Mouse (Mus musculus) splenic B cell, adult 2 months (primary cell): Measurements from ENCODE around the gene Gm21860.
"Not testable (repeated sequence)": the region's sequence is repeated elsewhere in the genome, so short reads cannot be mapped to it uniquely, and the experiment has no call there.

ENCODE experiments used
- DNase-seq: peaks from one replicate; pipeline ENCODE4 v3.0.0-alpha.2; 2011; ENCODE audit warnings: low read depth, low spot score
- H3K27me3 ChIP-seq: 2 replicates; pipeline ENCODE4 v1.6.1; 2012; ENCODE audit warnings: mild to moderate bottlenecking, low read length, moderate library complexity, mixed read lengths; ENCODE audit not compliant: control insufficient read depth, poor library complexity, insufficient read depth, severe bottlenecking
- H3K36me3 ChIP-seq: 2 replicates; pipeline ENCODE4 v1.6.1; 2012; ENCODE audit warnings: mild to moderate bottlenecking, low read length, moderate library complexity, mixed read lengths; ENCODE audit not compliant: control insufficient read depth, poor library complexity, insufficient read depth, severe bottlenecking

Gene Gm21860

DNA sequence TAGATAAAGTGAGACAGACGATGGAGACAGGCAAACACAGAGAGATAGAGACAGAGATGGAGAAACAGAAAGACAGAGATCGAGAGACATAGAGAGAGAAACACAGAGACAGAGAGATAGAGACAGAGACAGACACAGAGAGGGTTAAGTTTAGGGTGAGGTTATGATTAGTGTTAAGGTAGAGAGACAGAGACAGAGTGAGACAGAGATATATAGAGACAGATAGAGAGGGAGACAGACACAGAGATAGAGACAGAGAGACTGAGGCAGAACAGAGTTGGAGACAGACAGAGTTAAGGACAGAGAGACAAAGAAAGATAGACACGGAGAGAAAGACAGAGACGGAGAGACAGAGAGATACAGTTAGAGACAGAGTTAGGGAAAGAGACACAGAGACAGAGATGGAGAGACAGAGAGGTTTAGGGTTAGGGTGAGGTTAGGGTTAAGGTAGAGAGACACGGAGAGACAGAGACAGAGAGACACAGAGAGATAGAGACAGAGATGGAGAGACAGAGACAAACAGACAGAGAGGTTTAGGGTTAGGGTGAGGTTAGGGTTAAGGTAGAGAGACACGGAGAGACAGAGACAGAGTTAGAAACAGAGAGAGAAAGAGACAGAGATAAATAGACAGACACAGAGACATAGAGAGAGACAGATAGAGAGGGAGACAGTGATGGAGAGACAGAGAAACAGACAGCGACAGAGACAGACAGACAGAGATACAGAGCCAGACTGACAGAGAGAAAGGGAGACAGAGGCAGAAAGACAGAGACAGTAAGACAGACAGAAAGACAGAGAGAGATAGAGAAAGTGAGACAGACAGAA is 16.8 kb downstream of the Gm21860 start:
- peaks cover 13% of the 10 kb centered on the region for H3K36me3 ChIP-seq
- peak; percentile 40 for DNase-seq

GRCm38 (mm10) chrY:90736217-90737000 is 18.2 kb downstream of the Gm21860 start:
- not testable (repeated sequence) for H3K27me3 ChIP-seq
- H3K36me3 ChIP-seq = peaks cover 13% of the 10 kb centered on the region
- peak; percentile 52 for DNase-seq

More for the DNA sequence above, 16.8 kb downstream of the Gm21860 start:
- no peaks in the 10 kb centered on the region for H3K27me3 ChIP-seq

DNA sequence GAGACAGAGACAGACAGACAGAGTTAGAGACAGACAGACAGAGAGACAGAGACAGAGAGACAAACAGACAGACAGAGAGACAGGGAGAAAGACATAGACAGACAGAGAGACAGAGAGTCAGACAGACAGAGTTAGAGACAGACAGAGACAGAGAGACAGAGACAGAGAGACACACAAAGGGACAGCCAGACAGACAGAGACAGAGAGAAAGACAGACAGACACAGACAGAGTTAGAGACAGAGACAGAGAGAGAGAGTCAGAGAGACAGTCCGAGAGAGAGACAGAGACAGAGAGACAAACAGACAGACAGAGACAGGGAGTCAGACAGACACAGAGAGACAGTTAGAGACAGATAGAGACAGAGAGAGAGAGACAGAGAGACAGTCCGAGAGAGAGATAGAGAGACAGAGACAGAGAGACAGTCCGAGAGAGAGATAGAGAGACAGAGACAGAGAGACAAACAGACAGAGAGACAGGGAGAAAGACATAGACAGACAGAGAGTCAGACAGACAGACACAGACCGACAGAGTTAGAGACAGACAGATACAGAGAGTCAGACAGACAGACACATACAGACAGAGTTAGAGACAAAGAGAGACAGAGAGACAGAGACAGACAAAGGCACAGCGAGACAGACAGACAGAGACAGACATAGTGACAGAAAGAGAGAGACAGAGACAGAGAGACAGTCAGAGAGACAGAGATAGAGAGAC is 19.3 kb downstream of the Gm21860 start:
- H3K27me3 ChIP-seq = not testable (repeated sequence)
- peak; percentile 55 for DNase-seq

DNA sequence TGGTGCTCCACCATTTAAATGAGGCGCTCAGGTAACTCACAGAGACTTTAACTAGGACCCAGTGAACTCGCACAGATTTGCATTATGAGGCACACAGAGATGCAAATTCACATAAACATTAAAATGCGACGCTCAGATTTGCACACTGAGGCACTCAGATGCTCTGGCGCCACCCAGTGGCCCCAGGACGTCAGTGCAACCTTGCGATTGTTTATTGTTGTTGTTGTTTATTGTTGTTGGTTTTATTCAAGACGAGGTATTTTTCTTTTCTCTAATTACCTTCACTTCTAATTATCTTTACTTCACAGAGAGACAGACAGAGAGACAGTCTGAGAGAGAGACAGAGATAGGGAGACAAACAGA is 20.3 kb downstream of the Gm21860 start:
- not testable (repeated sequence) for H3K27me3 ChIP-seq, H3K36me3 ChIP-seq
- peak; percentile 84 for DNase-seq

More for the DNA sequence above, 19.3 kb downstream of the Gm21860 start:
- peaks cover 10% of the 10 kb centered on the region; the same call in 1 of the 2 replicates for H3K36me3 ChIP-seq

GRCm38 (mm10) chrY:90733656-90734333 is 20.8 kb downstream of the Gm21860 start:
- DNase-seq = peak; percentile 16
- H3K36me3 ChIP-seq, H3K27me3 ChIP-seq: not testable (repeated sequence)

- H3K27me3 ChIP-seq, H3K36me3 ChIP-seq: not testable (repeated sequence)
- DNase-seq = peak; percentile 85
These were observed 22.5 kb downstream of the Gm21860 start for GRCm38 (mm10) chrY:90732101-90732542.

- H3K27me3 ChIP-seq, H3K36me3 ChIP-seq: not testable (repeated sequence)
- peak; percentile 50 for DNase-seq
These were observed 23.0 kb downstream of the Gm21860 start for GRCm38 (mm10) chrY:90731593-90731955.

- H3K27me3 ChIP-seq, H3K36me3 ChIP-seq: not testable (repeated sequence)
- peak; percentile 33 for DNase-seq
These were observed 23.6 kb downstream of the Gm21860 start for GRCm38 (mm10) chrY:90730908-90731592.

DNA sequence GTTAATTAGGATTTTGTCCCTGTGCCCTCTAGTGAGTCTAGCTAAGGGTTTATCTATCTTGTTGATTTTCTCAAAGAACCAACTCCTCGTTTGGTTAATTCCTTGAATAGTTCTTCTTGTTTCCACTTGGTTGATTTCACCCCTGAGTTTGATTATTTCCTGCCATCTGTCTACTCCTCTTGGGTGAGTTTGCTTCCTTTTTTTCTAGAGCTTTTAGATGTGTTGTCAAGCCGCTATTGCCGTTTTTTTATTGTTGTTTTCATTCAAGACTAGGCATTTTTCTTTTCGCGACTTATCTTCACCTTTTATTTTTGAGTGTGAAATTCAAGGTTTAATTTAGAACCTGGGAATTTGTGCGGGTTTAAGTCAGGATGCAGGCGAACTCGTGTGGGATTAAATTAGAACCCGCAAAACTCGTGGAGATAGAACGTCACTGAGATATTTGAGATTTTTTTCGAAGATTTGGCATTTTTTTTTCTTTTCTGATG is 24.8 kb downstream of the Gm21860 start:
- not testable (repeated sequence) for H3K27me3 ChIP-seq, H3K36me3 ChIP-seq
- peak; percentile 76 for DNase-seq

- H3K36me3 ChIP-seq, H3K27me3 ChIP-seq: not testable (repeated sequence)
- peak; percentile 58 for DNase-seq
These were observed 25.7 kb downstream of the Gm21860 start for GRCm38 (mm10) chrY:90728905-90729256.

DNA sequence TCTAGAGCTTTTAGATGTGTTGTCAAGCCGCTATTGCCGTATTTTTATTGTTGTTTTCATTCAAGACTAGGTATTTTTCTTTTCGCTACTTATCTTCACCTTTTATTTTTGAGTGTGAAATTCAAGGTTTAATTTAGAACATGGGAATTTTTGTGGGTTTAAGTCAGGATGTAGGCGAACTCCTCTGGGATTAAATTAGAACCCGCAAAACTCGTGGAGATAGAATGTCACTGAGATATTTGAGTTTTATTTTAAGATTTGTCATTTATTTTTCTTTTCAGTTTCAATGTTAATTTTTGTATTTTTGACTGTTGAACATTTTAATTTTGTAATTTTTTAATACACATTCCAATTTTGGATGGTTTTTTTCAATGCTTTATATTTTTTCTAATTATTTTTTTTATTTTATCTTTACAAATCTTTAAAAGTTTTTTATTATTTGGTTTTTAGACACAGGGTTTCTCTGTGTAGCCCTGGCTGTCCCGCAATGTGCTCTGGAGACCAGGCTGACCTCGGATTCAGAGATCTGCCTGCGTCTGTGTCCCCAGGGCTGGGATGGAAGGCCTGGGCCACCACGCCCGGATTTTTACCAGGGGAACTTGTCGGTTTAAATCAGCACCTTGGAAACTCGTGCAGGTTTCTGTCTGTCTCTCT is 26.2 kb downstream of the Gm21860 start:
- H3K27me3 ChIP-seq, H3K36me3 ChIP-seq: not testable (repeated sequence)
- DNase-seq = peak; percentile 45

DNA sequence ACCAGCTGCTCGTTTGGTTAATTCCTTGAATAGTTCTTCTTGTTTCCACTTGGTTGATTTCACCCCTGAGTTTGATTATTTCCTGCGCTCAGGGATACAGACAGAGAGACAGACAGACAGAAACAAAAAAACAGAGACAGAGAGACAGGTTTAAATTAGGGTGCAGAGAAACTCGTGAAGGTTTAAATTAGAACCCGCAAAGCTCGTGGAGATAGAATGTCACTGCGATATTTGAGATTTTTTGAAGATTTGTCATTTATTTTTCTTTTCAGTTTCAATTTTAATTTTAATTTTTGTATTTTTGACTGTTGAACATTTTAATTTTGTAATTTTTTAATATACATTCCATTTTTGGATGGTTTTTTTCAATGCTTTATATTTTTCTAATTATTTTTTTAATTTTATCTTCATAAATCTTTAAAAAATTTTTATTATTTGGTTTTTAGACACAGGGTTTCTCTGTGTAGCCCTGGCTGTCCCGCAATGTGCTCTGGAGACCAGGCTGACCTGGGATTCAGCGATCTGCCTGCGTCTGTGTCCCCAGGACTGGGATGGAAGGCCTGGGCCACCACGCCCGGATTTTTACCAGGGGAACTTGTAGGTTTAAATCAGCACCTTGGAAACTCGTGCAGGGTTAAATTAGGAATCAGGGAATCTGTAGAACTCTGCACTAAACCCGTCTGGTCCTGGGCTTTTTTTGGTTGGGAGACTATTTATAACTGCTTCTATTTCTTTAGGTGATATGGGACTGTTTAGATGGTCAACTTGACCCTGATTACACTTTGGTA is 27.3 kb downstream of the Gm21860 start:
- H3K36me3 ChIP-seq, H3K27me3 ChIP-seq: not testable (repeated sequence)
- DNase-seq = peak; percentile 52
